Mouse (Mus musculus) urinary bladder, adult 2 months (tissue): ENCODE measurements around the gene Dgkg. TPM values are rescaled to one million over a fixed set of nuclear protein-coding genes. Genes with fewer than 3 reads are reported as not detected.

Experiments used
- DNase-seq: peaks from one replicate; pipeline ENCODE4 v3.0.0; 2022; ENCODE audit warnings: low spot score
- polyA plus RNA-seq: library from polyadenylated mRNA; depleted of rRNA; stranded (reverse); fragments of >200 nt; gene quantifications from 2 replicates; pipeline ENCODE4 v1.2.3, GENCODE M21; 2012

The Dgkg gene
- polyA plus RNA-seq, 1 experiment, result 0.52 TPM

DNA sequence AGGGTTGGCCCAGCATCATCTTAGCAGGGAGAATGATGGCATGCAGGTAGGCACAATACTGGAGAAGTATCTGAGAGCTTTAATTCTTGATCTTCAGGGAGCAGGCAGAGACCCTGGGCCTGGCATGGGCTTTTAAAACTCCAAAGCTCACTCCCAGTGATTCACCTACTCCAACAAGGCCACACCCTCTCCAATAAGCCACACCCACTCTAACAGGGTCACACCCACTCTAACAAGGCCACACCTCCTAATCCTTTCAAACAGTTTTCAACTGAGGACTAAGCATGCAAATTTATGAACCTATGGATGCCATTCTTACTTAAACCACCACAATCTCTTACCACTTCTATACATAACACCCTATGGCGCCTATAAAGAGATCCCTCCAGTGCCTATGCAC lies 11.8 kb downstream of the Dgkg start:
- no peak for DNase-seq

DNA sequence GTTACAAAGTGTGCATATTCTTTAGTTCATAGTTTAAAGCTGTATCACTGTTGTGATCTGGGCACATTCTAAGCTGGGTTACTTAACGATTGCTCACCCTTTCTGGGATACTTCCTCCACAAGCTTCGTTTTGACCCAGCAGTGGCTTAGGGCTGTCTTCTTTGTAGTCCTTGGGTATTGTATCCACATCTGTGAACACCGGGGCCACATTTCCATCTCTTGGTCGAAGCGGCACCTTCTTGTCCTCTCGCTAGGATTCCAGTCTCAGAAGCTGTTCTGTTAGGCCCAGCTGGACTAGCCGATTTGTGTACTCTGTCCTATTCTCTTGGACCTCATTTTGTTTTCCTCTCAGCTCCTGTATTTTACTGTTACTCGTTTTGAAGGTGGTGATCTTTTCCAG lies 13.6 kb downstream of the Dgkg start:
- DNase-seq, result no peak

DNA sequence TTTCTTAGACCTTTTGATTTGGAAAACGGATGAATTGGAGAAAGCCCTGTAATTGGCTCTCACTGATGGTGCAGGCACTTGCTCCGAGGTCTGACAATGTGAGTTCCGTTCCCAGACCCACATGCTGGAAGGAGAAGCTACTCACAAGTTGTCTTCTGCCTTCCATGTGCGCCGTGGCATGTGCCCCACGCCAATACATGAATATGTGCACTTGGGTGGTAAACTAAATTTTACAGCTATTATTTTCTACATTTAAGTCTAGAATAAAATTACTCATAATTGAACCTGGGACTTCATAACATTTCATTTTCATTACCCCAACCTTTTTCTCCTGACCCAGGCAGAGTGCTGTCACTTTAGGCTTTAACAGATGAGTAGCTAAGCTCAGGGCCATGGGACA lies 14.1 kb downstream of the Dgkg start:
- DNase-seq, result no peak

DNA sequence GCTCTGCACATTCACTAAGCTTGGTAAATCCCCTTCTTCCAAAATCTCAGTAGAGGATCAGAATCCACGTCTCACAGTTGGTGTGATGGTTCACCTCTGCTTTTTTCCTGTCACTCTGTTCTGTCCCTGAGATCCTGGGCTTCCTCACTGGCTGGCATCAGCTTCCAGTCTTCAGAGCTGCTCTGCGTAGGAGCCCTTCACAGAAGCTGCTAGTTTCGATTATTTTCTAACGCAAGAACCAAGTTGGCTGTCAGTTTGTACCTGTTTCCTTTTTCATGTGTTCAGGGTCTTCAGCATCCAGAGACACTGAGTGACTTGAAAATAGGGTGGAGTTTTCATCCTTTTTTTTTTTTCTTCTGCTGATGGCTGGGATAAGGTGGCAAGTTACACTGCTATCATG lies 15.0 kb downstream of the Dgkg start:
- no peak for DNase-seq

DNA sequence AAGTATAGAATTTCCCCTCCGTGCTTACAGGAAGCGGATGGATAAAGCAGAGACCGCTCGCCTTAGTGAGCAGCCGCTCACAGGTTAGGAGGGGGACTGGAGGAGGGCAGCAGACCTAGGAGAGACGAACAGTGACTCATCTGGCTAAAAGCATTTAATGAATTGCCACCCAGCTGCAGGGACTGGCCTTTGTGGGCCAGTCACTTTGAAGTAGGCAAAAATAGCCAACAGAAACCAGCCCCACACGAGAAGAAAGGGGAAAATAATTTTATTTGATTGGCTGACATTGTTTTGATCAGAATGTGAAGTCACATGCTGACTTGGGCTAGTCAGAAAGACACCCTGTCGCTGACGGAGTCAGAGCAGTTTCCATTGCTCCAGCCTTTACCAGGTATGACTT lies 15.4 kb downstream of the Dgkg start:
- DNase-seq, result no peak

DNA sequence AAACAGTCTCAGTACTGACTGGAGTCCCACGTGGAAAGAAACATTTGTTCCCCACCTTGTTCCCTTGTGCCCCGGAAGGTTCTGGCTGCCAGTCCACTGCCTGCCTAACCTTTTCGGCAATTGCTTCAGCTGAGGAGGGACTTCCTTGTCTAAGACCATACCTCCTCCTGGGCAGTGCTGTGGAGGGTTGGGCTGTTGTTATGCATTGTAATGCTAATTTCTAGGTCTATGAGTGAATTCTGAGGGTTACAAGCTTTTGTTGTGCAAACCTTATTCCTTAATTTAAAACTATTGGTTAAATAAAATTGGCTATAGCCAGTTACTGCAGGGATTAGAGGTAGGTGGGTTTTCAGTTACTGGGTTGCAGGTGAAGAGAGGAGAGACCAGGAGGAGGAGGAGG lies 19.7 kb downstream of the Dgkg start:
- DNase-seq, result no peak

DNA sequence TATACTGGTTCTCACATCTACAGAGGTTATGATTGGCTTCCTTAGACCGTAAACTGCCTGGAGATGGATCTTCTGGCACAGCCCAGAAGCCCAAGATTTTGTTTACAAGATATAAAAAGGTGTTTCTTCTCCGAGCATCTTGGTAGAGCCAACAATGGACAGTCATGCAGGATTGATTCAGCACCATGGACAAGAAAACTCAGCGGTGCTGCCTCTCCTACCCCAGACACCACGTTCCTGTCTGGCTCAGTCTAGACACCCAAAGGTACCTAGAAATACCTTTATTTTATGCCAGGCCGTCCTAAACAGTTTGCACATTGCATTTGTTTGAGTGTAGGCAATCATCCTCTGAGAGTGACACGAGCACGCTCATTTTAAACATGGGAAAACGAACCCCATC lies 21.3 kb downstream of the Dgkg start:
- DNase-seq, result no peak

DNA sequence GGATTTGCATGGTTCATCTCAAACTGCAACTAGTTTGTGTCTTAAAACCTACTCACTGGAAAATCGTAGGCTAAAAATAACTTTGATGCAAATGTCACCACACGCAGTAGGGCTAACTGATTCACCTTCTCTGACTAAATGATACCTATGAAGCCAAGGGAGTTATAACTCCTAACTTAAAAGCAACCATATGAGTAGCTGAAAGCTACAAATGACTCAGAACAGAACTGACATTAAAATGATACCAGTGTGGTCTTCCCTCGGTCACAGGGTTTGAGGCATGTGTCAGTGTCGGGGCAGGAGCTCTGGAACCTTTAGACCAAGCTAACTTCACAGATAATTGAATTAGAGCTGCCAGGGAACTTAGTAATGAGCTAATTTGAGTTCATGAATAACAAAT lies 24.0 kb downstream of the Dgkg start:
- DNase-seq, result no peak

DNA sequence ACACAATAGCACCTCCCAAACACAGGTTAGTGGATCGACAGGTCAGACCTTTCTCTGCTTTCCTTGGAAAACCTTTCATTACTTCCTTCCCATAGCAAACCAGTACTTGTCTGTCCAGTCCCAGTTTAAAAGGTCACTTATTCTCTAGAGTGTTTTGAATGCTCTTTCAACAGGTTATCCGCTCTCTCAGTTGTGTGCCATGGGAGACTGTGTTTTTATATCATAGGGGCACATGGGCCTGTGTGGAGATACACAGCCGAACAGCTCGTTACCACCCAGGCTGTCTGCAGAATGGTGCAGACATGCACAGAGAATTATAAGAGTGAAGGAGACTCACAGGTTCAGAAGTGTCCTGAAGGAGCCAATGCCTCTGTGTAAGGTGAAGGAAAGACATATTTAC lies 26.7 kb downstream of the Dgkg start:
- no peak for DNase-seq

DNA sequence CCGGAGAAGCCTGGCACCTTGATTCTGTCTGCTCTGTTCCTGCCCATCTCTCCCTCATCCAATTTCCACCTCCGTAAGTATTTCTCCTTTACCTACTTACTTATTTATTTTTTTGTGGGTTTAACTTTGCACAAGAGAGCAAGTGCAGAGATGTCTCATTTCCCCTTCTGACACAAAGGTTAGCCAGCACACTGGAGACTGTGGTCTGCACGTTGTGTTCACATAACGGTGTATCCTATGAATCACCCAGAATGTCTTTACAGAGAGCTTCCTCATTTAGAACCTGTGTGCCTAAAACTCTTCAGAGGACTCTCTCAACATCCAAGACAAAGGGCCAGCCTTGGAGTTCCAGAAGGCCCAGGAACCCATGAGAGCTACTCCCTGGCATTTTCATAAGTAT lies 27.1 kb downstream of the Dgkg start:
- no peak for DNase-seq

DNA sequence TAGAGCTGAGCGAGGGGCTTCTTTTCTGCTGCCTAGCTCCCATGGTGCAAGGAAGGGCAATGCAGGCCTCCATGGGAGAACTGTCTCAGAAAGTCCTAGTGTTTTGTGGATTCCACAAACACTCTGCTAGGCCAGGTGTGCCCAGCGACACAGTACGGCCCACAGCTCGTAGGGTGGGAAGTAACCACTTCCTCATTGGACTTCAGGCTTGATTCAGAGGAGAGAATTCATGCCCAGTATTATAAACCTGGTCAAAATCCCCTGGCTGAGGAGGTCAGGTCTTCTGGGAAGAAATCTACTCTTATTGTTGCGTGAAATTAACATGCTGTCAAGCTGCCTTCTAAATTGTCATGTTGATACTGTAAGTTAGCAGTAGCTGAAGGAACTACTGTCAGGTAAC lies 31.0 kb downstream of the Dgkg start:
- DNase-seq, result no peak

DNA sequence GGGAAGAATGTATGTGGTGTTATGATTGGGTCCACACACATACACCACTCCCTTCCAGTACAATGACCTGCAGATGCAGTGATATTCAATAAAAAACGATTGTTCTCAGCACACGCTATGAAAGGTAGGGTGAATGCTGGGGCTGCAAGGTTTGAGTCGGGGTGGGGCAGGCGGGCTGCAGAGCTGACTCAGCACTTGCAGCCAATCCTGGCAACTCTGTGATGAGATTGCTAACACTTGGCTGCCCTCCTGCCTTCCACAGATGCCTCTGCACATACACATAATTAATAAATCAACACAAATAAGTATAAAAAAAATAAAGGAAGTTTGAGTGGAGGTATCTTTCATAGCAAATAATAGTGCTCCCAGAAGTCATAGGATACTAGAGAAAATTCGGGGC lies 31.6 kb downstream of the Dgkg start:
- DNase-seq, result no peak

DNA sequence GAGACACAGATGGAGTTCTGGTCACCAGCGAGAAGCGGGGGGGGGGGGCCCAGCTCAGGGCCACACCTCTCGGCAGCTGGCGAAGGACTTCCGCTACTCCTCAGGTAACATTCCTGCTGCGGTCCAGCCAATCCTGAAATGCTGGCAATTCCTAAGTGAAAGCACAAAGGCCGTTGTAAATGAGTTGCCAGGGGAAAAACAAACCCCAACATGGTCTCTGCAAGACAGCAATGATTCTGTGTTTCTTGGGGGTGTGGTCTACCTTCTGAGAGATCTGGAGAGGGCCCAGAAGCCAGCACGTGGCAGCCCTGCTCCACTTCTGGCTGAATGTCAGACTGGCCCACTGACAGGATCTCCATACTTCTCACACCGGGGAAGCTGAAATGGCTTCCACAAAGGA lies 34.7 kb downstream of the Dgkg start:
- no peak for DNase-seq

DNA sequence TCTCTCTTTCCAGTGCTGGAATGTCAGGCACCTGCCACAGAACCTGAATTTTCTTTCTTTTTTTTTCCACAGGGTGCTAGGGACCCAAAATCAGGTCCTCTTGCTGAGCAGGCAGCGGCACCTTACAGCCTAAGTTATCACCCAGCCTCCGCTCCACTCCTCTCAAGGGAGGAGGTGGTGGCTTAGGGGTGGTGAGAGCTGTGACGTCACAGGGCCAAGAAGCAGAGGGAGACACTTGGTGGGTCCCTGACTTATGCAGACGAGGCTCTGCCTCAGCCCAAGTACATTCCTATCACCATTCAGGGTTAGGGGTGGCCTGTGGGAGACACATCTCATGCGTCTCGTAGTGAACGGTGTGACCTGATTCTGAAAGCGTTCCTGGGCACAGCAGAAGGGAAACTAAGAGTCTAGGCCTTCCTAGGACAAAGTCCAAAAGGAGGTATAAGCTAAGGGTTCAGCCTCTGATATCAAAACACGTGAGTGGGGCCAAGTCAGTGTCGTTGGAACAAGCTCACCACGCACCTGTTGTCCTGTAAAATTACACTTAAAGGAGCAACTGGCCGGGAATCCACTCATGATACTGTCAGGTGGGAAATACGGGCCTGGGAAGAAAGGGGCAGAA lies 35.6 kb downstream of the Dgkg start:
- no peak for DNase-seq

DNA sequence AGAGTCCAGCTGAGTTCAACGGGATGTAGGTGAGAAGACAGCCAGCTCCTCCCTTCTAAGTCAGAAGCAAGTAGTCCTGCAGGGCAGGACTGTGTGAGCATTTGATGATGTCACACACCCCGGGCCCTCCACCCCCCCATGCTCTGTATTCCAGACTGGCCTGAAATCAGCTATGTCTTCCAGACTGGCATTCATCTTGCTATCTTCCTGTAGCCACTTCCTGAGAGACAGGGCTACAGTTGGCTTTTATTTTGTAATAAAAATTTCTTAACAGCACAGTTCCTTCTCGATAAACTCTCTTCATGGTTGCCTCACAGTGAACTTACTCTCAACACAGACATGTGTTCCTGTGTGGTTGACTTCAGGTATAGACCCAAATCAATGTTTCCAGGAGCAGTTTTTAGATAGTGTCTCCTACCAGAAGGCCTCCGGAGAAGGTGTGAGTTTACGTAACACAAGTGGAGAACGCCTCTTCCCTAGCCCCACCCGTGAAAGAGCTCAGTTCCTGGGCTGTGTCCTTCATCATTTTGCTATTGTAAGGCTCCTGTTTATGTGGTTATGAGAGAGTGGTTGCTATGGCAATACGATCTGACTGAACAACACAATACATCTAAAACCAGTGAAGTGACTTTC lies 38.5 kb downstream of the Dgkg start:
- no peak for DNase-seq

DNA sequence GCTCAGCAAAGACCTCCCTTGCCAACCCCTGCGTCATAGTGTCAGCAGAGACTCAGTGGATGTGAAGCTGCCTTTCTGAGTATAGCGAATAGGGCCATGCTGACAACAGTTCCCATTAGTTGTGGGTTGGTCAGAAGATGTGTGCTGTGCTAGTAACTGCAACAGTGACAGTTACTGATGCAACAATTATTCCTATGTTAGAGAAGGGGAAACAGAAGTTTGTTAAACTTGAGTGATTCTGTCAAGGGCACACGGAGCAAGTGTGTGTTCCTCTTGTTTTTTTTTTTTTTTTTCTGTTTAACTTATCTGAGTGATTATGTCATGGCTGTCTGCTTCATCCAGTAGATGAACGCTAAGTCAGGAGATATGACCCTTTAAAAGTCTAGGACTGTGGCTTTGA lies 41.2 kb downstream of the Dgkg start:
- DNase-seq, result no peak

DNA sequence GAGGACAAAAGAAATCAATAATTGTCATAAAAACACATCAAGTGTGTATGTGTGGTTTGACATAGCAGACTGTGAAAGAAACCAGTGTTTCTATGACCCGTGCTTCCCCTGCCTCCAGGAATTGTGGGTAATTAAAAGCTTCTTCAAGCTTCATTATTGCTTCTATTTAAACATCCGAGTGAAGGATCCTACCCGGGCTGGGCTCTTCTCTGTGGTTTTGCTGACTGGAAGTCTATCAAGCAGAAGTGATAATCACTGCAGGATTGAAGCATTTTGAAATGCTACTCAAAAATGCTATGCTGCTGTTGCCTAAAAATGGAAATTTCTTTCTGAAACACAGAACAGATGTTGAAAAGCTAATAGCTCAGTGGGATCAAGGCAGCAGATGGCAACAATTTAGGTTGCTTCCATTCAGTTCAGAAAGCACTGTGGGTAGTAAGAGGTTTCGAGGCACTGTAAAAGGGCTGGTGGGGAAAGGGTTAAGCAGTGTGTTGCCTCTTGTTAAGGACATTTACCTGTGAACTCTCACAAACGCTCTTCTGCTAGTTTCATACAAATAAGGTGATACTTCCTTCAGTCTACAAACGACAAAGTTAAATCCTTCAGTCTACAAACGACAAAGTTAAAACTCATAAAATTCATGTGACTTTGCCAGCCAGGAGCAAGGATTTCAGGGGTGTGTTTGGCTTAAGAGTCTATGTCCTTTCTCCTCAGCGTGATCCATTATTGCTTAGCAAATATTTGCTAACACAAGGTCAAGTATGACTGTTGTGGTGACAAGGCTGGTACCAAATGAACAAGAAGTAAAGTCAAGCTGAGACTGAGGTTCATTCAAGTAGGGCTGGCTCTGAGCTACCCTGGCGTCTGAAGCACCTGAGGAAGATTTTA lies 43.6 kb downstream of the Dgkg start:
- DNase-seq, result no peak

DNA sequence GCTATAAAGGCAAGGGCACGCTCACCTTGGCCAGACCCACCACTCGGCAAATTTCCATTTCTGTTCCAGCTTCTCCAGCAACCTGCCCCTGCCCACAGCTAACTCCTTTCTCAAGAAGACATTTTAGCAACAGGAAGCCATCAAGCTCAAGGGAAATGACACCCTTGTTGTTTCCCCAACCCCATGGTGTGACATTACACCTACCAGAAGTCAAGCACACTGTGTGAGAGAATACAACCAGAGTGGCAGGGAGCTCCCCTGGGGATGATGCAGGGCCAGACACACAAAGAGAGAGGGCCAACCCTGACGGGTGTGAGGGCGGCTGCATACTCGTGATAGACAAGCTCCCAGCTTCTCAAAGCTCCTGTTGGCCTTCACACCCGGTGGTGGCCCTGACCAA lies 49.0 kb downstream of the Dgkg start:
- DNase-seq, result no peak

DNA sequence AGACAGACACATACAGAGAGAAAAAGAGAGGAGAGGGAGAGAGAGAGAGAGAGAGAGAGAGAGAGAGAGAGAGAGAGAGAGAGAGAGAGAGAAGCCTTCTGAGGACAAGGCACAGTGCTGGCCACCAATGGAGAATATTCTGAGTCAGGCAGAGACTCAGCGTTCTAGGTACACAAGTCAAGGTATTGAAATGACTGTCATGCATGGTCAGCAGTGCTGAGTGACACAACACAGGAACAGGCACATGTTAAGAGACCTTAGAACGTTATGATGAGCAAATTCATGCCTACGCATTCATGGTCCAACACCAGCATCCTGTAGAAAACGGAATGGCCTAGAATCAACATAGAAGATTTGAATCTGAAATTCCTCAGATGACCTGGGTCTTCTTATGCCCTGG lies 50.0 kb downstream of the Dgkg start:
- no peak for DNase-seq

DNA sequence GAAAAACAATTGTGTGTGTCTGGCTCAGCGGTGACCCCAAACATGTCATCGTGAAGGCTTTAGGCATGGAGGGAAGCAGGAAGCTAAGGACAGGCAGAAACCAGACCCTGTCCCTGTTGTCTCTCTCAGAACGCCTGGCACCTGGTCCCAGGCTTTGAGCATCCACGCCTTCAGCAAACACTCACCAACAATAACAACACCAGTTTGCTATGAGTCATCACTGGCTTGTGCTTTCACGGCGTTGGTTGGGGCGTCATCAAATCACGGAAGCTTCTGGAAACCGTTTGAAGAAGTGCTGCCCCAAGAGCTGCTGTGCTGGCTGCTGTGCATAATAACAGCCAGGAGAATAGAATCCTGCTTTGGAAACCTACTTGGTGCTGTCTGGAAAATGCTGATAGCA lies 54.6 kb downstream of the Dgkg start:
- no peak for DNase-seq

DNA sequence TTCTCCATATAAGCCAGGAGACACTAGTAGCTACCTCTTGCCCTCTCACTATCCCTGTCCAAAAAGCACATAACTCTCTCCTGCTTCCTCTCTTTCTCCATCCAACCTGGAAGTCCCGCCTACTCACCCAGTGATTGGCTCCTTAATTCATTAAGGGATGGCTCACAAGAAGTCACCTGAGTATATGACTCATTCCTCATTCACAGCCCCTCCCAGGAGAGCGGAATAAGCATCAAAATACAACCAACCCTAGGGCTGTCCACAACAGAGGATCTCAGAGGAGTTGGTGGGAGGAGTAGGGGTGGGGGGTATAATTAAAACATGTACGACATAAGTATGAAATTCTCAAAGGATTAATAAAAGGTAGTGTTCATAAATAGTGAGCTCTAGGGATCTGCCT lies 55.3 kb downstream of the Dgkg start:
- DNase-seq, result no peak

DNA sequence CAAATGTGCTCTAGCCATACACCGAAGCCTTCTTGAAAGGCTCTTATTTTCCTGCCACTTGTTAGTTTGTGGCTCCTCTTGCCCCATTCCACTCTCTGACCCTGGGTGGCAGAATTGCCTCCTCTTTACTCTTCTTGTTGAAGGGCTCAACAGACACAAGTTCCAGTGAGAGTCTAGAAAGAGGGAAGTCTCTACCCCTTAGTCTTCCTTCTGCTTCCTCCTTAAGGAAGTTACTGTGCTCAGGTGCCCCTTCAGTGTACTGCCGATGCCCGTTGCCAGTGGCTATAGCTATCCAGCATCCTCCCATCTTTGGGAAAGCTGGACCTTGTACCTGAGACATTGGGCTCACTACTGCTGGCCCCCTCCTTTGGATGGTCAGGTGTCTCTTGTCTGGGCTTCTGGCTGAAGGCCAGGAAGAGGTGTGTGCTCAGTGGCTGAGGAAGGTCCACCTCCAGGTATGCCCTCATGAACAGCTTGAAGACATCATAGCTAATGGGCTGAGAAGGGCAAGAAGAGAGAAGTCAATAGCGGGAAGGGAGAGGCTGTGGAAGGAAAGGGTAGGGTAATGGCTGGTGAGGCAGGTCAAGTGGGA lies 56.8 kb downstream of the Dgkg start:
- no peak for DNase-seq

DNA sequence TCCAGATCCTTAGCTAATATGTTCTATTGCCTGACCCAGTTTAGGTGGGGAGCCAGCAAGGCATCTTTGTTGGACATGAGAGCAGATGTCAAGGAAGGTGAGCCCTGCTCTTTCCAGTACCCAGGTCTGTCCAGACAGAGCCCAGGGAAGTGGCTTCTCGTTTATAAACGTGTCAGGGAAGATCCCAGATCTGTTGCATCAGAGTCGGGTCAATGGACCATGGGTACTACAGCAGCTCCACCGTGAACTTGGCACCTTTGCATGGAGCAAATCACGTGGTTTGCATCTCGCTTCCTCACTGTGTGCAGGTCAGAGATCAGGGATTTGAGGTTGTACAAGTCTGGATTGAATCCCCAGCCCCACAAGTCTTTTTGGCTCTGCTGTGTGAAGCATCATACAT lies 58.3 kb downstream of the Dgkg start:
- no peak for DNase-seq
